Mouse (Mus musculus): ENCODE results near the gene Zmat5. TPM values are rescaled to one million over a fixed set of nuclear protein-coding genes. Genes with fewer than 3 reads are reported as not detected.

Zmat5 gene
- polyA plus RNA-seq, 1 experiment from 2014 or later: 31.0 TPM

GRCm38 (mm10) chr11:4756460-4756859, 52.0 kb downstream of the Zmat5 start:
- H3K9me3 ChIP-seq (replicated peaks): no peaks in the 10 kb centered on the region
- no peak for ATAC-seq (ENCODE audit: low read depth)
- H3K27ac ChIP-seq: no peak overlapping the region
- DNase-seq: no peak
- no peak overlapping the region for H3K4me2 ChIP-seq
- H3K4me3 ChIP-seq (replicated peaks): no peak overlapping the region
- peaks cover 17% of the 10 kb centered on the region for H3K27me3 ChIP-seq
- no peaks in the 10 kb centered on the region for H3K36me3 ChIP-seq
- H3K4me1 ChIP-seq (replicated peaks): no peaks in the 10 kb centered on the region
- WGBS (ENCODE audit: insufficient replicate concordance): 66% methylated on average over 9 of the region's 9 CpGs
- no peak overlapping the region for H3K9ac ChIP-seq

GRCm38 (mm10) chr11:4756984-4757788, 52.7 kb downstream of the Zmat5 start:
- H3K4me1 ChIP-seq (replicated peaks): no peaks in the 10 kb centered on the region
- no peak overlapping the region for H3K4me3 ChIP-seq (replicated peaks)
- H3K27ac ChIP-seq: no peak overlapping the region
- no peaks in the 10 kb centered on the region for H3K9me3 ChIP-seq (replicated peaks)
- no peak overlapping the region for H3K4me2 ChIP-seq
- ATAC-seq (ENCODE audit: low read depth) (no peak), DNase-seq (no peak)
- H3K9ac ChIP-seq: no peak overlapping the region
- 55% methylated on average over 11 of the region's 11 CpGs for WGBS (ENCODE audit: insufficient replicate concordance)
- peaks cover 18% of the 10 kb centered on the region for H3K27me3 ChIP-seq
- H3K36me3 ChIP-seq: no peaks in the 10 kb centered on the region

DNA sequence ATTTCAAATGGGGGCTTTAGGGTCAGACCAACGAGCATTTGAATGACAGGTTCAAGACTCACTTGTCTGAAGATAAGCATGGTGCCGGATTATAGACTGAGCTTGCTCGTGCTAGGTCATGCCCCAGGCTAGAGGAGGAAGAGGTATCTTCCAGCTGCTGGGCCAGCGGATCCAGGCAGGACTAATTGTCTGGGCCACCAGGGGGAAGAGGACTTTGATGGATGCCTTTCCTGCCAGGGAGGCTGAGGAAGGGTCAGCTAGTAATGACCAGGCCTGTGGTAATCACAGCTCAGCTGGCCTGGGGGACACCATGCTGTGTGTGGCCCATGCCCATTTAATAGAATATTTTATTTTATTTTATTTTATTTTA, 53.3 kb downstream of the Zmat5 start:
- WGBS (ENCODE audit: insufficient replicate concordance): 30% methylated on average over 4 of the region's 4 CpGs

GRCm38 (mm10) chr11:4760438-4760837, 56.0 kb downstream of the Zmat5 start:
- H3K36me3 ChIP-seq: no peaks in the 10 kb centered on the region
- peaks cover 30% of the 10 kb centered on the region for H3K27me3 ChIP-seq
- H3K4me3 ChIP-seq (replicated peaks): no peak overlapping the region
- H3K27ac ChIP-seq: no peak overlapping the region
- ATAC-seq (ENCODE audit: low read depth) (no peak), DNase-seq (no peak)
- H3K4me2 ChIP-seq: no peak overlapping the region
- WGBS (ENCODE audit: insufficient replicate concordance): 30% methylated on average over 4 of the region's 4 CpGs
- H3K9ac ChIP-seq: no peak overlapping the region
- H3K4me1 ChIP-seq (replicated peaks): no peaks in the 10 kb centered on the region
- no peaks in the 10 kb centered on the region for H3K9me3 ChIP-seq (replicated peaks)

More for the DNA sequence above, 53.3 kb downstream of the Zmat5 start:
- Histone ChIP-seq H3K9me3 (replicated peaks) (no peaks in the 10 kb centered on the region), H3K4me2 (no peak overlapping the region), H3K27me3 (peaks cover 23% of the 10 kb centered on the region), H3K36me3 (no peaks in the 10 kb centered on the region), H3K9ac (no peak overlapping the region), H3K4me1 (replicated peaks) (no peaks in the 10 kb centered on the region), H3K4me3 (replicated peaks) (no peak overlapping the region), H3K27ac (no peak overlapping the region)
- DNase-seq (no peak), ATAC-seq (ENCODE audit: low read depth) (no peak)

DNA sequence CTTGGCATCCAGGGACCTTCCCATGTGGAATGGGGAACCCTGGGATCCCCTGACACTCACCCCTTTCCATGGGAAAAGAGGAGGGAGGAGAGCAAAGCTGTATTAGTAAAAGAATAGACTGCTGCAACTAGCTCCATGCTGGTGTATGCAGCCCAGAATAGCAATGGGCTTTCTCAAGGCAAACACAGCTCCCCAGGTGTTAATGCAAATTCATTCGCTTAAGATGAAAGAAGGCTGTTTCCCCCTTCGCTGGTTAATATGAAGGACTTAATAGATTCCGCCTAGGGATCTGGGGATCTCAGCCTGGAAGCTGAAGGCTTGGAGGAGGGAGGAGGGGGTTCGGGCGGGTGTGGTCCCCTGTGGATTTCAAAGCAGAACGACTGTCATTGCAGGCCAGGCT, 57.5 kb downstream of the Zmat5 start:
- WGBS (ENCODE audit: insufficient replicate concordance): 14% methylated on average over 6 of the region's 6 CpGs
- Histone ChIP-seq H3K27me3 (peaks cover 30% of the 10 kb centered on the region), H3K4me3 (replicated peaks) (no peak overlapping the region), H3K4me1 (replicated peaks) (no peaks in the 10 kb centered on the region), H3K36me3 (no peaks in the 10 kb centered on the region), H3K27ac (no peak overlapping the region), H3K4me2 (no peak overlapping the region), H3K9me3 (replicated peaks) (no peaks in the 10 kb centered on the region), H3K9ac (no peak overlapping the region)
- ATAC-seq (ENCODE audit: low read depth) (no peak), DNase-seq (no peak)

- H3K4me3 ChIP-seq (replicated peaks): no peak overlapping the region
- no peak for ATAC-seq (ENCODE audit: low read depth)
- no peaks in the 10 kb centered on the region for H3K36me3 ChIP-seq
- H3K4me2 ChIP-seq: no peak overlapping the region
- no peak for DNase-seq
- no peaks in the 10 kb centered on the region for H3K4me1 ChIP-seq (replicated peaks)
- no peaks in the 10 kb centered on the region for H3K9me3 ChIP-seq (replicated peaks)
- H3K27me3 ChIP-seq: peaks cover 30% of the 10 kb centered on the region
- 15% methylated on average over 2 of the region's 2 CpGs for WGBS (ENCODE audit: insufficient replicate concordance)
- no peak overlapping the region for H3K27ac ChIP-seq
- H3K9ac ChIP-seq: no peak overlapping the region
Measured at GRCm38 (mm10) chr11:4762511-4762910, 58.0 kb downstream of the Zmat5 start.

- Histone ChIP-seq H3K27me3 (peaks cover 30% of the 10 kb centered on the region), H3K4me1 (replicated peaks) (no peaks in the 10 kb centered on the region), H3K36me3 (no peaks in the 10 kb centered on the region), H3K9ac (no peak overlapping the region), H3K9me3 (replicated peaks) (no peaks in the 10 kb centered on the region), H3K4me2 (no peak overlapping the region), H3K27ac (no peak overlapping the region), H3K4me3 (replicated peaks) (no peak overlapping the region)
- DNase-seq (no peak), ATAC-seq (ENCODE audit: low read depth) (no peak)
- WGBS (ENCODE audit: insufficient replicate concordance): 24% methylated on average over 5 of the region's 5 CpGs
Measured at GRCm38 (mm10) chr11:4763631-4764030, 59.2 kb downstream of the Zmat5 start.

GRCm38 (mm10) chr11:4764476-4764875, 60.0 kb downstream of the Zmat5 start:
- 68% methylated on average over 5 of the region's 5 CpGs for WGBS (ENCODE audit: insufficient replicate concordance)
- Histone ChIP-seq H3K4me3 (replicated peaks) (no peak overlapping the region), H3K36me3 (no peaks in the 10 kb centered on the region), H3K9me3 (replicated peaks) (no peaks in the 10 kb centered on the region), H3K4me1 (replicated peaks) (no peaks in the 10 kb centered on the region), H3K27ac (no peak overlapping the region), H3K27me3 (peaks cover 30% of the 10 kb centered on the region), H3K9ac (no peak overlapping the region), H3K4me2 (no peak overlapping the region)
- DNase-seq (no peak), ATAC-seq (ENCODE audit: low read depth) (no peak)

DNA sequence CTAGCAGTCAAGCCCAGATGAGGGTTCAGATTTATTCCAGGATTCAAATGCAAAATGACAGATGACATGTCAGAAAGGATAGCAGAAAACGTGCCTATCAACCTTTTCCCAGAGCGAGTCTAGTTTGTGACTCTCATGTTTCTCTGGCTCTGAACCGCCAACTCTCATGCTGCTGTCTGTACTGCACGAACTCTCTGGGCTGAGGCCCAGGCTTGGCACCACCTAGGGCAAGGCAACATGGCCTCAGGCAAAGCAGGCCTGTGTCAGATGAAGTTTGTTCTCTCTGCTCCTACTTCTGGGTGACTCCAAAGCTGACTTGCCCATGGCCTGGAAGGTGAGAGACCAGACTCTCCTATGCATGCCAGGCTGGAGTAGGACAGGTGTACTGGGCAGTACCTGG, 63.9 kb downstream of the Zmat5 start:
- no peak for ATAC-seq (ENCODE audit: low read depth)
- no peaks in the 10 kb centered on the region for H3K9me3 ChIP-seq (replicated peaks)
- H3K4me2 ChIP-seq: no peak overlapping the region
- H3K9ac ChIP-seq: no peak overlapping the region
- H3K27me3 ChIP-seq: peaks cover under 1% of the 10 kb centered on the region; the same call in 1 of the 2 replicates
- H3K27ac ChIP-seq: no peak overlapping the region
- no peak overlapping the region for H3K4me3 ChIP-seq (replicated peaks)
- no peak for DNase-seq
- 73% methylated on average over 4 of the region's 4 CpGs for whole genome bisulfite sequencing (ENCODE audit: insufficient replicate concordance)
- H3K4me1 ChIP-seq (replicated peaks): no peaks in the 10 kb centered on the region
- H3K36me3 ChIP-seq: 0 out of 2 replicates have a peak, but pooled peaks cover 6% of the 10 kb centered on the region

DNA sequence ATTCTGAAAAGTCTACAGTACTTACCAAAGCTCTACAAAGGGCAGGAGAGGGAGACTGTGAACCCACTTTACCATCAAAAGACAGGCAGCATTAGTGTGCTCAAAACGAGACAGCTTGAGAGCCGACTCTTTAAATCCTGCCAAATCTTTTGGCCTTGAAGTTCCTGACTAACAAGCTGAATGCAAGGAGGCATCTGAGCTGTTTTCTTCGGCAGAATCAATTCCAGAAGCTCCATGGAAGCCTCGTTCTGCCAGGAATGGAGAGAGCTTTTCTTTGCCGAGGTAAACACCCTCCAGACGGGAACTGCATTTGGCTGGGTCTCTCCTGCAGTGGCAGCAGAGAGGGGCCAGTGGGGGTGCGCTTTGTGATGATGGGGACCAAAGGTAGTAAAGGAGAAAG, 64.8 kb downstream of the Zmat5 start:
- ATAC-seq (ENCODE audit: low read depth) (no peak), DNase-seq (no peak)
- Histone ChIP-seq H3K4me1 (replicated peaks) (no peaks in the 10 kb centered on the region), H3K9me3 (replicated peaks) (no peaks in the 10 kb centered on the region), H3K4me2 (no peak overlapping the region), H3K9ac (no peak overlapping the region), H3K27ac (no peak overlapping the region), H3K4me3 (replicated peaks) (no peak overlapping the region), H3K36me3 (0 out of 2 replicates have a peak, but pooled peaks cover 6% of the 10 kb centered on the region), H3K27me3 (no peaks in the 10 kb centered on the region)
- WGBS (ENCODE audit: insufficient replicate concordance): 74% methylated on average over 7 of the region's 7 CpGs

DNA sequence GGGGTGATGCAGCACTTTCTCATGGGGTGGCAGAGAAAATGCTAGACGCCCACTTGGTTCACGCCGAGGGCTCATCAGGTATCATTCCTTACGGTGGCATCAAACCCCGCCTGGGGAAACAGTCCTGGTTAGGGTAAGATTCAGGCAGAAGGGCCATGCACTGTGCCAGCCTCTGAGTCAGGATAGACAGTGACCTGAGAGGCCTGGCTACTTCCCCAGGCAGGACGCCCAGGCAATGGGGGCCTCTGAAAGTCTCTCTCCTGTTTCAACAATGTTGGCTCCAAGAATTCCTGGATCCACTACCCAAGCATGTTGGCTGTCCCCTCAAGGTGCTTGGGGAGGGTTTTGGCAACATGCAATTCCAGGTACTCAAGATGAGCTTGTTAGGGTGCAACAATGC, 65.4 kb downstream of the Zmat5 start:
- 81% methylated on average over 6 of the region's 6 CpGs for WGBS (ENCODE audit: insufficient replicate concordance)
- no peak overlapping the region for H3K4me3 ChIP-seq (replicated peaks)

GRCm38 (mm10) chr11:4771756-4772155, 67.3 kb downstream of the Zmat5 start:
- no peaks in the 10 kb centered on the region for H3K27me3 ChIP-seq
- 68% methylated on average over 7 of the region's 7 CpGs for WGBS (ENCODE audit: insufficient replicate concordance)
- no peak for ATAC-seq (ENCODE audit: low read depth)
- H3K27ac ChIP-seq: no peak overlapping the region
- no peak for DNase-seq
- H3K36me3 ChIP-seq: peaks cover 17% of the 10 kb centered on the region; the same call in 1 of the 2 replicates
- H3K9ac ChIP-seq: no peak overlapping the region
- H3K4me2 ChIP-seq: no peak overlapping the region
- no peak overlapping the region for H3K4me3 ChIP-seq (replicated peaks)
- H3K4me1 ChIP-seq (replicated peaks): no peaks in the 10 kb centered on the region
- H3K9me3 ChIP-seq (replicated peaks): no peaks in the 10 kb centered on the region

More for the DNA sequence above, 65.4 kb downstream of the Zmat5 start:
- Histone ChIP-seq H3K9me3 (replicated peaks) (no peaks in the 10 kb centered on the region), H3K4me2 (no peak overlapping the region), H3K4me1 (replicated peaks) (no peaks in the 10 kb centered on the region), H3K36me3 (0 out of 2 replicates have a peak, but pooled peaks cover 8% of the 10 kb centered on the region), H3K27ac (no peak overlapping the region), H3K9ac (no peak overlapping the region), H3K27me3 (no peaks in the 10 kb centered on the region)
- no peak for ATAC-seq (ENCODE audit: low read depth)
- no peak for DNase-seq

All from liver, embryonic 13.5 days (tissue).